Mouse (Mus musculus): ENCODE measurements around the gene Cacng6.

DNA sequence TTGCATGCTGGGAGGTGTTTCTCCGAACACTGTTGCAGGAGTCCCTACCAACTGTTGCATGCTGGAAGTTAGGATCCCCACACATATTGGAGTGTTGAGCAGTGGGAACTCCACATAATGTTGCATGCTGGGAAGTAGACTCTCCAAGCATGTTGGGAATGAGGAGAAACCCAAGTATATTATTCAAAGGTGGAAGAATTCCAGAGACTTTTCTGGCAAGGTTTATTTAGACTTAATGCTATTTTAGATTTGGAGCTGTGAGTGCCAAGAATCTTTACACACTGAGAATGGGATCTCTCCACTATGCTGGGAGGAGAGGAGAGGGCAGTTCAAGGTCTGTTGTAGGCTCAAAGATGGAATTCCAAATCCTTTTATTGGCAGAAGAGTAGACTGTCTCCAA, 8.1 kb downstream of the Cacng6 start:
- TF ChIP-seq CTCF (IDR thresholded peaks at IDR 0.05; ENCODE audit: low read depth, low read length) (no peak), POLR2A (IDR thresholded peaks at IDR 0.05; ENCODE audit: borderline replicate concordance, low read depth, low read length) (no peak)
